Mouse (Mus musculus) layer of hippocampus, adult 9-10 months (tissue): ENCODE measurements around the gene Rcan2.

Source experiments
- DNase-seq: peaks from one replicate; pipeline ENCODE4 v3.0.0; 2022; ENCODE audit warnings: low spot score

Rcan2 gene

GRCm38 (mm10) chr17:43801077-43801476 is at the start of gene Rcan2:
Gene Rcan2, plus strand, starts transcription at chr17:43801351.
- no peak for DNase-seq

GRCm38 (mm10) chr17:43752811-43753210 is 48.3 kb upstream of the Rcan2 start:
- DNase-seq = no peak

GRCm38 (mm10) chr17:43754687-43755086 is 46.5 kb upstream of the Rcan2 start:
- no peak for DNase-seq

GRCm38 (mm10) chr17:43758607-43759259 is 42.4 kb upstream of the Rcan2 start:
- no peak for DNase-seq

GRCm38 (mm10) chr17:43784531-43784930 is 16.6 kb upstream of the Rcan2 start:
- DNase-seq = no peak

- no peak for DNase-seq
These were observed 12.9 kb upstream of the Rcan2 start for GRCm38 (mm10) chr17:43788222-43788621.

GRCm38 (mm10) chr17:43789376-43789775 is 11.8 kb upstream of the Rcan2 start:
- DNase-seq = no peak

- DNase-seq = no peak
These were observed 9.4 kb upstream of the Rcan2 start for GRCm38 (mm10) chr17:43791751-43792150.

- no peak for DNase-seq
These were observed 6.3 kb upstream of the Rcan2 start for GRCm38 (mm10) chr17:43794731-43795280.

- DNase-seq = no peak
These were observed 633 bp downstream of the Rcan2 start for GRCm38 (mm10) chr17:43801595-43802373.

- DNase-seq = no peak
These were observed 1.3 kb downstream of the Rcan2 start for GRCm38 (mm10) chr17:43802414-43802813.

- no peak for DNase-seq
These were observed 2.0 kb downstream of the Rcan2 start for GRCm38 (mm10) chr17:43803111-43803510.

- no peak for DNase-seq
These were observed 2.6 kb downstream of the Rcan2 start for GRCm38 (mm10) chr17:43803764-43804163.

GRCm38 (mm10) chr17:43806841-43807240 is 5.7 kb downstream of the Rcan2 start:
- DNase-seq = no peak

- no peak for DNase-seq
These were observed 10.3 kb downstream of the Rcan2 start for GRCm38 (mm10) chr17:43811453-43811852.

GRCm38 (mm10) chr17:43815376-43815775 is 14.2 kb downstream of the Rcan2 start:
- no peak for DNase-seq

- DNase-seq = no peak
These were observed 15.3 kb downstream of the Rcan2 start for GRCm38 (mm10) chr17:43816480-43816879.

- DNase-seq = no peak
These were observed 16.0 kb downstream of the Rcan2 start for GRCm38 (mm10) chr17:43817171-43817570.

- DNase-seq = no peak
These were observed 17.2 kb downstream of the Rcan2 start for GRCm38 (mm10) chr17:43818390-43818789.

GRCm38 (mm10) chr17:43820904-43821303 is 19.8 kb downstream of the Rcan2 start:
- no peak for DNase-seq

- DNase-seq = no peak
These were observed 21.1 kb downstream of the Rcan2 start for GRCm38 (mm10) chr17:43822207-43822606.

GRCm38 (mm10) chr17:43822630-43823029 is 21.5 kb downstream of the Rcan2 start:
- DNase-seq = no peak

GRCm38 (mm10) chr17:43824781-43825410 is 23.7 kb downstream of the Rcan2 start:
- no peak for DNase-seq
